Mouse (Mus musculus) retina, adult 2 months (tissue): ENCODE measurements at regions not wholly inside any gene's neighbourhood (a gene's known extent, or its start where the extent isn't known, plus 50 kb on each side); places are given as distances from the start of the nearest gene placed in this dataset.

Experiments
- DNase-seq: peaks from one replicate; pipeline ENCODE4 v3.0.0-alpha.2; 2012; ENCODE audit warnings: low read depth, low spot score

- DNase-seq: no peak
These were observed 196.4 kb downstream of the Sox4 start for GRCm38 (mm10) chr13:28756915-28757765.

GRCm38 (mm10) chr13:28754207-28754606 is 199.3 kb downstream of the Sox4 start:
- DNase-seq: no peak

- no peak for DNase-seq
These were observed 202.4 kb downstream of the Sox4 start for GRCm38 (mm10) chr13:28750949-28751692.

- no peak for DNase-seq
These were observed 213.3 kb downstream of the Sox4 start for GRCm38 (mm10) chr13:28740158-28740670.

DNA sequence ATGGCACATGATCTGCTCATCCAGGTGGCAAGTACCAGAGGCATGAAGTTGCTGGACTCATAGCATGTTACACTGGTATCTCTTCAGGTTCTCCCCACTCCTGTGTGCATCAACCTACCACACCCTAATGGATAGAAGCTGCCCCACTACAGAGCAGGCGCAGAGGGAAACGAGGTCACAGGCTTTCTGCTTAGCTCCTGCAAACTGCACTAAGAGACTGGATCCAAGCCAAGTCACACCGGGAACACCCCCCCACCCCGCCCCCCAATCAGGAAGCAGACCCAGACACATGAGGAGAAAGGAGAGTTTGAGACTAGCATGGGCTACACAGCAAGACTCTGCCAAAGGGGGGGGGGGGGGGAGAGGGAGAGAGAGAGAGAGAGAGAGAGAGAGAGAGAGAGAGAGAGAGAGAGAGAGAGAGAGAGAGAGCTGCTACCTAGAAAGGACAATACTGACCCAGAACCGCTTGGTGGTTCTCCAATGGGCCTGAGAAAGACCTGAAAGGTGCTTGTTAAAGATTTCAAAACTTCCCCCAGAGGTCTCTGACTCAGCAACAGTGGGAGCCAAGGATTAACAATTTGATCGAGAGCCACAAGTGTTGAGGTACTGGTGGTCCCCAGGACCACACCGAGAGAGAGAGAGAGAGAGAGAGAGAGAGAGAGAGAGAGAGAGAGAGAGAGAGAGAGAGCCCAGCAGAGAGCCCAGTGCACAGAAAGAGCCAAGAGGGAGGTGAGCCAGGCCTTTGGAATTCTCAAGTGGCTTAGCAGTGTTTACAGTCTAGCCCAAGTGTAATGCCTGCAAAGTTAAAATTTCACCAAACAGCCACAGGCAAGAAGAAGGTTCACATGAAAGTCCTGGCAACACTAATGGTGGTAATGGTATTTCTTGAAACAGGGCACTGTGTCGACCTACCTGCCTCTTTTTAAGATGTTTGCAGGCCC is 215.1 kb downstream of the Sox4 start:
- no peak for DNase-seq

DNA sequence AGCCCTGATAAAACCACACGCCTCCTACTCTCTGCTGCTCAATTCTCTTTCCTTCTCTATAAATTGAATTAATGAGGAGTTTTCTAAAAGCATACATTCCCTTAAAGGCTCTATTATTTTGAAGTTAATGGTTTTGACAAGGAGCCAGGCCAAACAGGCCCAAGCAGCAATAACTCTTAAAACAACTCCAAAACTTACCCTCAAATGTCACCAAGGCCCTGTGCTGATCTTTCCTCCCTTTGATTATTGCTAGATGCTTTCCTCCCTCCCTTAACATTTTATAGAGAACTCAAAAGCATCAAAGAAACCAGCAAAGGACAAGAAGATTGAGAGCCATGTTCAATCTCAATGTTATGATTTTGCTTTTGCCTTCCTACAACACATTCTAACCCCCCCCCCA is 221.0 kb downstream of the Sox4 start:
- DNase-seq: no peak

DNA sequence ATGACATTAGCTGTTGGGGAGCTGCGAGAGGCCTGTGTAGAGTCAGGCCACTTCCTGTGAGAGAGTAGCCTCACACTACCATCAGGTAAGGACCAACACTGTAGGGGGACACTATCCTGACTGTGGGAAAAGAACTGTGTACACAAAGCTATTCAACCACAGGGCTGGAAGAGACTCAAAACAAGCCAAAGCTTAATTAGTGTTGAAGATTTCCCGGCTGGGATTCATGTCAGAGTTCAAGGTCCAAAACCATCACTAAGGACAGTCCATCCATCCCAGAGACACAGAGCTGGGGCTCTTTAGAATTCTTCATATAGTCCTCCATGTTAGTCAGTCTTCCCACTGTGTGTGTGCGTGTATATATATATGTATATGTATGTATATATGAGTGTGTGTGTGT is 221.5 kb downstream of the Sox4 start:
- DNase-seq: no peak

DNA sequence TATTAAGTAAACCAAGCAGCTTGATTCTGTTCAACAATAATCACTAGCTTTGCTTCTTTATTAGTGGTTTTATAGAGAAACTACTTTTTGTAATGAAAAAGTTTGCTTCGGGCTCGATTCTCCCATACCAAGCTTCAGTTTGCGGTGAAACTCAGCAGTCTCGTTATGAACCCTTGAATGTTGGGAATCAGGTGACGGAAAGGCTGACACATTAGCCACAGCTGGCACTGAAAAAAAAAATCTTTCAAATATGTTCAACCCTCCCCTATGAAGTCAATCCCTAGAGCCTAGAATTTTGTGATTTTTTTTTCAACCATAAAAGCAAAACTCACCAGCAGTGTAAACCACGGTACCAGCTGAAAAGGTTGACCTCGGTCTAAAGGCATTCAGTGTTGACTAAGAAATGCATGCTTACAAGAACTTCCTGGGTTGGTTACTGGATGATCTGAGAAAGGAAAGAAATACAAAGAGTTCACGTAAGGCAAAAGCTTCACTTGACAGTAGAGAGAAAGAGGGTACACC is 223.4 kb downstream of the Sox4 start:
- no peak for DNase-seq

DNA sequence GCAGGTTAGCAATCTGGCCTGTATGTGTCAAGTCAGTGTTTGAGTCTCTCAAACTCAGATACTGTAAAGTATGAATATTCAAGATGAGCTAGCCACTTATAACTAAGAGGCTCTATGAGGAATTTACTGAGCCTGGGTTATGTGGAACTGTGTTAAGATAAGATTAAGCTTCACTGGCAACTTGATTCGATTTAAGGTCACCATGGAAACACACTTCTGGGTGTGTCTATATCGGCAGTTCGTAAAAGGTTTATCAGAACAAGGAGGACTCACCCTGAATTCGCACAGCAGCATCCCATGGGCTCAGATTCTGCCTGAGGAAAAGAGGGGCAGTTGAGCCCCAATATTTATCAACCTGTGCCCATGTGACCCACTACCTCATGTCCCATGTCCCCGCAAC is 224.7 kb downstream of the Sox4 start:
- DNase-seq: no peak

- no peak for DNase-seq
These were observed 229.2 kb downstream of the Sox4 start for GRCm38 (mm10) chr13:28724300-28724699.

DNA sequence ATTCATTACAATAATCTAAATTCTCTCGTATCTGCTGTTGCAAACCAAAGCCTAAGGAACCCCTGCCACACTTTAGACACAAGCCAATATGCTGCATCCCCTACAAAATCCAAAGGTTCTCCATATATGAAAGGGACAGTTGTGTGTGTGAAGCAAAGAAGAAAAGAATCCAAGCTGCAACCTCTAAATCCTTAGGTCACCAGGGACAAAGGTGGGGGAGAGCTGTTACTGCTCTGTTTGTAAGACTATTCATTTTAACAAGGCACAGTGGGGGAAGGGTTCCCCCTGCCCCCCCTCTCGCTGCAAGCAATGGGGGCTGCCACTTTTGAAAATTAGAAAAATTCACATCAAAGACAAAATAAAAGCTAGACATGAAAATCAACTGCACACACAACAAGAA is 231.4 kb downstream of the Sox4 start:
- no peak for DNase-seq

DNA sequence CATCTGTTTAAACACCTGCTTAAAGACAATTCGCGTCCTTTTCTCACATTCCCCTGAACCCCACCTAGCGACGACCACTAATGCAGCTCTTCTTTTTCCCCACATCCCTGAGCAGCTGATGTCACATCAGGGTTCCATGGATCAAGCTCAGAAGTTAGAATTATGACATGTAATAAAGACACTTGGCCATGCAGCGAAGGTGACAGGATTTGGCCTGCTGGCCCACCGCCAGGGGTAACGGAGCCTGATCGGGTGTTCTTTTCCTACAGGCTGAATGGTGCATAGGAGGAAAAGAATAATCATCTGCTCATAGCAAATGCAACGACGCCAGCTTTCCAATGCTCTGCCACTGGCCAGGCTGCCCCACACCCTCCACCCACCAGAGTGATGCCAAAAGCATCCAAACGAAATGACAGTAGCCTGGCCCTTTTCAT is 231.9 kb downstream of the Sox4 start:
- no peak for DNase-seq

GRCm38 (mm10) chr13:28720639-28721239 is 232.8 kb downstream of the Sox4 start:
- DNase-seq: no peak

- no peak for DNase-seq
These were observed 233.3 kb downstream of the Sox4 start for GRCm38 (mm10) chr13:28720169-28720568.

DNA sequence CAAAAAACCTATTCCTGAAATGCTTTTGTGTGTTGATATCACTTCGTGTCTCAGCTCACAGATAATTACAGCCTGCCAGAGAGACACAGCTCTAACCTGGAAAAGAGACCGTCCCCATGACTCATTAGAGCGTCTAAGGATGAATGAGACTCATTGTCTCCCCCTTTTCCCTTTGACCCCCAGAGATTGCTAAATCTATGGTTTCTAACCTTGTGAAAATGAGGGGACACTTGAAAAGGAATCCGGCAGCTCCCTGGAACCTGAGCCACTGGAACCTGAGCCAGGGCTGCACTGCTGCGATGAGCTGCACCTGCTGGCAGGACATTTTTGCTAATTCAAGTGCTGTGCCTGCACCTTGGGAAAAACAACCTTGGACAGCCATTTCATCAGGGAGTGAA is 234.6 kb downstream of the Sox4 start:
- DNase-seq: no peak

DNA sequence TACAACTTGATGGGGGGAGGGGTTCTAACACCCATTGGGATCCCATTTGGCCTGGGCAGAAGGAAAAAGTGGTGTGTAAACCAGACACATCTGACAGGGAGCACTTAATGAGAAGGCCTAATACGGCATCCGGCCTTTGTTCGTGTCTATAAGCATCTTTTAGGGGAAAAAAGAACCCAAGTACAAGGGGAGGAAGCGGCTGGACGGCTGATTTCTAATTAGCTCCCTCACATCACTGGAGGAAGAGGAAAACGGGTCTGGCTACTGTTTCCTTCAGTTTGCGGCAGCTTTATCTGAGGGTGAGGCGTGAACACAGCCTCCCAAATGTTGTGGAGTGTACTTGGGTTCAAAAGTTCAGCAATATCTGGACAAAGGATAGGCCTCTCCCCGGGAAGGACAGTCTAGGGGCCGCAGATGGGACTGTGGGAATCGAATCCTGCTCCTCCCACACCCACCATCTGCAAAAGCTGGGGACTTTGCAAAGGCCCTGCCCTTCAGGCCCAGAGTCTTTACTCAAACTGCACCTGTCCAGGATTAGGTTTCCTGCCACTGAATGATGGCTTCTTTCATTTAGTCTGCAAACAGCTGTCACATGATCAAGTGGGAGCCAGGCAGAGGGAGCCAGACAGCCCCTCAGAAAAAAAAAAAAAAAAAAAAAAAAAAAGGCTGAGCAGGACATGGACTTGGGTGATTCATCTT is 235.2 kb downstream of the Sox4 start:
- no peak for DNase-seq

GRCm38 (mm10) chr13:28717404-28717803 is 236.1 kb downstream of the Sox4 start:
- DNase-seq: no peak

DNA sequence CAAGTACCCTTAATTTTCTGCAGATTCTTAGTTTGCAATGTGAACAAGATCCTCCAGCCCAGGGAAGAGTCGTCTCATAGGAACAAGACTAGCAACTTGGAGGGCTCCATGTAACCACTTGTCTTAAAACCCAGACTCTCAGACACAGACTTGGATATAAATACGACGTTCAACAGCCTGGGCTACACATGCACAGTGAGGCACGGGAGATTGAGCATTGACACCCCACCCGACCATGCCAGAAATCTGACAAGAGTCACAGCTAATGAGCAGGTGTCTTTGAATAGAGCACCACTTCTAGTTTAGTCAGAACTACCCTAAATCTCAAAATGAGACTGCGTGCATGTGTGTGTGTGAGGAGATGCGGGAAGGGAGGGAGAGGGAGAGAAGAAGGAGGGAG is 243.5 kb downstream of the Sox4 start:
- no peak for DNase-seq

DNA sequence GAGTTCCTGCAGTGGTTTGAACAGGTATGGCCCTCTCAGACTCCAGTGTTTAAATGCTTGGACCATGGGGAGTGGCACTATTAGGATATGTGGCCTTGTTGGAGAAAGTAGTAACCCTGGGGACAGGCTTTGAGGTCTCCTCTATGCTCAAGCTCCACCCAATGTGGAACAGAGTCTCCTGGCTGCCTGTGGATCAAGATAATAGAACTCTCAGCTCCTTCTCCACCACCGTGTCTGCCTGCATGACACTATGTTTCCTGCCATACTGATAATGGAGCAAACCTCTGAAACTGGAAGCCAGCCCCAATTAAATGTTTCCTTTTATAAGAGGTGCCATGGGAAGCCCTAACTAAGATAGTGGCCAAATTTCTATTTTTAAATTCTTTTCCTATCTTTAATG is 252.2 kb downstream of the Sox4 start:
- DNase-seq: no peak

- DNase-seq: no peak
These were observed 253.4 kb downstream of the Sox4 start for GRCm38 (mm10) chr13:28700081-28700480.
